Mouse (Mus musculus) intestine, postnatal 0 days (tissue): ENCODE data around the gene Sh3pxd2a. TPM values are rescaled to one million over a fixed set of nuclear protein-coding genes. Genes with fewer than 3 reads are reported as not detected.

Source experiments
- ATAC-seq: fragments of 200-750 bp; cut with Nextera tagmentation; 2 replicates; pipeline ENCODE4 v1.8.0; 2017; ENCODE audit warnings: mild to moderate bottlenecking, moderate TSS enrichment, moderate library complexity
- H3K27ac ChIP-seq: fragments of 300-500 bp; sonication (generic); 2 replicates; pipeline ENCODE4 v1.5.1; 2014; ENCODE audit warnings: mild to moderate bottlenecking, low read depth, low read length, moderate library complexity
- H3K27me3 ChIP-seq: fragments of 300-500 bp; sonication (generic); replicated peaks from 2 replicates; pipeline ENCODE4 v1.6.1; 2014; ENCODE audit warnings: low read length, mixed read lengths; ENCODE audit not compliant: control insufficient read depth, insufficient read depth
- H3K36me3 ChIP-seq: fragments of 300-500 bp; sonication (generic); 2 replicates; pipeline ENCODE4 v1.6.1; 2014; ENCODE audit warnings: mild to moderate bottlenecking, moderate library complexity; ENCODE audit not compliant: control insufficient read depth, insufficient read depth
- H3K4me1 ChIP-seq: fragments of 300-500 bp; sonication (generic); replicated peaks from 2 replicates; pipeline ENCODE4 v1.6.1; 2014; ENCODE audit warnings: antibody characterized with exemption, low read length, mixed read lengths; ENCODE audit not compliant: control insufficient read depth, insufficient read depth
- H3K4me2 ChIP-seq: fragments of 300-500 bp; sonication (generic); replicated peaks from 2 replicates; pipeline ENCODE4 v1.6.1; 2014; ENCODE audit warnings: low read depth, mild to moderate bottlenecking, moderate library complexity
- H3K4me3 ChIP-seq: fragments of 300-500 bp; sonication (generic); 2 replicates; pipeline ENCODE4 v1.5.1; 2014; ENCODE audit warnings: low read depth, low read length
- H3K9ac ChIP-seq: fragments of 300-500 bp; sonication (generic); 2 replicates; pipeline ENCODE4 v1.6.1; 2014; ENCODE audit warnings: mild to moderate bottlenecking, low read depth, low read length
- H3K9me3 ChIP-seq: fragments of 300-500 bp; sonication (generic); 2 replicates; pipeline ENCODE4 v1.6.1; 2016; ENCODE audit warnings: mixed run types; ENCODE audit not compliant: control insufficient read depth
- CTCF ChIP-seq: sonication (generic); IDR thresholded peaks from 2 replicates; pipeline ENCODE4 v1.5.1; 2016; ENCODE audit warnings: low read depth, mild to moderate bottlenecking, control low read depth, antibody characterized with exemption, moderate library complexity
- WGBS: fragments of 180-500 bp; shearing (Covaris S2); extraction: QIAGEN DNeasy Blood & Tissue Kit; methylation state at CpG from one replicate; pipeline ENCODE4 v1.1.7; 2014; 5-methylcytosine and 5-hydroxymethylcytosine counted together
- polyA plus RNA-seq: library from polyadenylated mRNA; unstranded; fragments of >200 nt; fragmentation: Nextera tagmentation; extraction: Ambion mirVana; gene quantifications from 2 replicates; pipeline ENCODE4 v1.2.1, GENCODE M21; 2015

The Sh3pxd2a gene
- polyA plus RNA-seq, 1 experiment from 2014 or later = 2.2 TPM

DNA sequence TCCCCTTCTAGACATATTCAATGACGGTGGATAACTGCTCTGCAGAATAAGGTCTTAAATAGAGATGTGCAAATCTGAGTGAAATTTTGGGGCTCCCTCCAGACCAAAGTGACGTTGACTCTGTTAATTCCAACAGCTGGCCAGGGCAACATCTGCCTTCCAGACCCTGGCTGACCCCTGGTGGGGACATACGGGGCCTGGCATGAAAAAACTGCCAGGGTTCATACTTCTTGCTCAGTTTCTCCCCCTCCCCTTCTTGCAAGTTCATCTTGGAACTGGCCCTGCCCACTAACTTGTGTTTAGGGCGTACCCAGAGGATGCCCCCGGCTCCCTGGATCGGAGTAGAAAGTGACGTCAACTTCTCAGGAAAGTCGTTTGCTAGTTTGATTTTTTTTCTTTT lies 2.6 kb upstream of the Sh3pxd2a start:
- TF ChIP-seq CTCF = 0 out of 2 replicates have a peak, but pooled peaks have one; percentile 18
- 81% methylated on average over 8 of the region's 8 CpGs for WGBS
- Histone ChIP-seq H3K4me1 (no peaks in the 10 kb centered on the region), H3K4me2 (no peak overlapping the region), H3K36me3 (no peaks in the 10 kb centered on the region), H3K27me3 (no peaks in the 10 kb centered on the region), H3K9me3 (no peaks in the 10 kb centered on the region), H3K4me3 (no peak overlapping the region), H3K9ac (no peak overlapping the region), H3K27ac (no peak overlapping the region)
- no peak for ATAC-seq

DNA sequence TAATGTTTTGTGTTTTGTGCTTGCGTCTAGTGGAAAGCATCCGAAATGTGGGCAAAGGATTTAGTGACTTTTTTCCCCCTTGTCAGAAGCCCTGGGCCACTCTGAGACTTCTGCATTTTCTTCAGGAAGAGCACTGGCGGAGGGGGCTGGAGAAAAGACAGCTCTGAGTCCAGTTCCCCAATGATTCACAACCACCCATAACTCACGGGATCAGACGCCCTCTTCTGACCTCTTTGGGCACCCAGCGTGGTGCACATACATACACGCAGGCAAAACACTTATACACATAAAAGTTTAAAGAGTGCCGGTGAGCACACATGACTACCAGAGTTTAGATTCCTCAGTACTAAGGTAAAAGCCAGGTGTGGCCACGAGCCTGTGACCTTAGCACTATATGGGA lies 1.3 kb upstream of the Sh3pxd2a start:
- Histone ChIP-seq H3K4me3 (no peak overlapping the region), H3K9ac (no peak overlapping the region), H3K4me1 (0 out of 2 replicates have a peak, but pooled peaks cover 1% of the 10 kb centered on the region), H3K36me3 (no peaks in the 10 kb centered on the region), H3K9me3 (no peaks in the 10 kb centered on the region), H3K27ac (no peak overlapping the region), H3K27me3 (no peaks in the 10 kb centered on the region), H3K4me2 (no peak overlapping the region)
- TF ChIP-seq CTCF = peak; percentile 39; the same call in 1 of the 2 replicates
- no peak for ATAC-seq
- WGBS = 74% methylated on average over 9 of the region's 9 CpGs

DNA sequence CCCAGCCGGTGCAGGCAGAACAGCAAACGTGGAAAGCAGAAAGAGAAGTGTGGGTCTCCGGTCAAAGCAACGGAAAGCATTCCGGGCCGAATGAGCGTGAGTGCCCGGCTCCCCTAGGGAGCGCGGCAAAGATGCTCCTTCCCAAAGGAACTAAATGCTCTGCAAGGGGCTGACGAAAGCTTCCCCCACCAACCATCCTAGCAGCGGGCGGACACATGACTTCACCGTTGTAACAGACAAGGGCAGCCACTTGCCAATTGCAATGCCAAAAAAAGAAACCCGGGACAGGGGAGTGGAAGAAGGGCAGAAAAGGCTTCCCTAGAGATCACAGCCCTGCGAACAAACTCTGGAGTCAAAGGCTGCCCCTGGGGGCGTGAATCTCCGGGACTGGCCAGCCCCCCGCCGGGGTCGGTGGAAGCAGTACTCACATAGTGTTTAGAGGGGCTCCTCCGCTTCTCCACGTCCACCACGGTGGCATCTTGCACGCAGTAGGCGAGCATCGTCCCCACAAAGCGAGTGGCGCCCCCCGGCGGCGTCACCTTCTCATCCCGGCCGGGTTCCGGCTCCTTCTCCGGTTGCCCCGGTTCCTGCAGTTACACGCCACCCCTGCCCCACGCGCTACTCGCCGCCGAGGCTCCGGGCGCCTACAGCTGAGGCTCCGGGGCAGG lies 431 bp downstream of the Sh3pxd2a start:
- peak; percentile 85 for TF ChIP-seq CTCF
- peak overlapping the region; percentile 66 for H3K4me3 ChIP-seq
- 0 out of 2 replicates have a peak, but pooled peaks cover 3% of the 10 kb centered on the region for H3K4me1 ChIP-seq
- no peaks in the 10 kb centered on the region for H3K9me3 ChIP-seq
- peak overlapping the region; percentile 78 for H3K9ac ChIP-seq
- H3K27ac ChIP-seq = peak overlapping the region; percentile 73
- under 1% methylated on average over 46 of the region's 46 CpGs for WGBS
- H3K36me3 ChIP-seq = no peaks in the 10 kb centered on the region
- H3K27me3 ChIP-seq = no peaks in the 10 kb centered on the region
- H3K4me2 ChIP-seq = peak overlapping the region; percentile 97
- ATAC-seq = peak; percentile 61

DNA sequence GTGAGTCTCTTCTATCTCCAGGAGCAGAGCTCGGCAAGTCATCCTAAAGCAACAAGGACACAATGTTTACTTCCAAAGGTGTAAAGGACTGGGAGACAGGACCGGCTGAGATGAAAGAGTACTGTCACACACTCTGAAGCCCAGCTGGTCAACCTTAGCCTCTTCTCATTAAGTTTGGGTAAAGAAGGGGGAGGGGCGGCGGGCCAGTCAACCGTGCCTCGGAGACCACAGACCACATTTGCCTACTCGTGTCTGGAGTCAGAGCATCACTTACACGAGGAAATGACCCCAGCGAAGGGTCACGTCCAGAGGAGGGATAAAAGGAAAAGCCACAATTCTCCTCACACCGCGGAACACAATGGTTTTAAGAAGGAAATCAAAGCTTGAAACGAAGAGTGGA lies 995 bp downstream of the Sh3pxd2a start:
- WGBS = 1% methylated on average over 13 of the region's 13 CpGs
- Histone ChIP-seq H3K36me3 (no peaks in the 10 kb centered on the region), H3K4me3 (peak overlapping the region; percentile 66), H3K4me1 (0 out of 2 replicates have a peak, but pooled peaks cover 3% of the 10 kb centered on the region), H3K4me2 (peak overlapping the region; percentile 97), H3K9me3 (no peaks in the 10 kb centered on the region), H3K9ac (peak overlapping the region; percentile 78), H3K27me3 (no peaks in the 10 kb centered on the region), H3K27ac (no peak overlapping the region)
- ATAC-seq = no peak
- TF ChIP-seq CTCF = no peak

DNA sequence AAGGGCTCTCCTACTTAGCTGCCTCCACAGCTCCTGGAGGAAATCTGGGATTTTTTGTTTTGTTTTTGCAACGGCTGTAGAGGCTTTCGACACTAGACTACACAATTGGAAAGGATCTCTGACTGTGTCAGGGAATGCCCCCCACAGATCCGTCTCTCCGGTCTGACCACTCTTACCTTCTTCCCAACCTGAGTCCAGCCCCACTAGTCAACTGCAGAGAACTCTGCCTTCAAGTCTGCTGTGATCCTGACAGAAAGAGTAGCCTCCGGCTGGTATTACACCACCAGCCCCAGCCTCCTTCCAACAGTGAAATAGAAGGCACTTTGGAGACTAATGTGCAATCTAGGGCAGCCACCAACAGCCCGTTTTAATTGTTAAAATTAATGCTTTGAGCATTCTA lies 1.5 kb downstream of the Sh3pxd2a start:
- H3K4me1 ChIP-seq = 0 out of 2 replicates have a peak, but pooled peaks cover 3% of the 10 kb centered on the region
- no peak for TF ChIP-seq CTCF
- no peaks in the 10 kb centered on the region for H3K9me3 ChIP-seq
- no peak for ATAC-seq
- H3K4me2 ChIP-seq = peak overlapping the region; percentile 97
- H3K4me3 ChIP-seq = peak overlapping the region; percentile 66
- no peak overlapping the region for H3K9ac ChIP-seq
- H3K27ac ChIP-seq = no peak overlapping the region
- no peaks in the 10 kb centered on the region for H3K27me3 ChIP-seq
- H3K36me3 ChIP-seq = no peaks in the 10 kb centered on the region
- 45% methylated on average over 6 of the region's 6 CpGs for WGBS

DNA sequence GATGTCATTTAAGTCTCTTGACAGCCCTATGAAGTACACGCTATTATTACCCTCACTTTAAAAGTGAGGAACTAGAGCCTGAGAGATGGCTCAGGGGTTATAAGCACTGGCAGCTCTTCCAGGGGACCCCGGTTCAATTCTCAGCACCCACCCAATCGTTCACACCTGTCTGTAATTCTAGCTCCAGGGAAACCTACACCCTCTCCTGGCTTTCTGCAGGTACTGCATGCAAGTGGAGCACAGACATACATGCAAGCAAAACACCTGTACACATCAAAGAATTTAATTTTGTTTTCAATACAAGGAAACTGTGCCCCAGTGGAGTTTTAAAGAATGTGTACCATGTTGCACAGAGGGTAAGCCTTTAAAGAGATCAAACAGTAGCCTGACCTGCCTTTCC lies 2.4 kb downstream of the Sh3pxd2a start:
- peak overlapping the region; percentile 22 for H3K27ac ChIP-seq
- TF ChIP-seq CTCF = peak; percentile 57
- ATAC-seq = no peak
- no peaks in the 10 kb centered on the region for H3K36me3 ChIP-seq
- 95% methylated on average over 3 of the region's 3 CpGs for WGBS
- H3K9me3 ChIP-seq = no peaks in the 10 kb centered on the region
- peaks cover 3% of the 10 kb centered on the region; the same call in 1 of the 2 replicates for H3K4me1 ChIP-seq
- no peak overlapping the region for H3K9ac ChIP-seq
- no peak overlapping the region for H3K4me3 ChIP-seq
- H3K4me2 ChIP-seq = no peak overlapping the region
- H3K27me3 ChIP-seq = no peaks in the 10 kb centered on the region
